20 mouse cellular contexts compared by ENCODE assay signal in the genomic region with DNA sequence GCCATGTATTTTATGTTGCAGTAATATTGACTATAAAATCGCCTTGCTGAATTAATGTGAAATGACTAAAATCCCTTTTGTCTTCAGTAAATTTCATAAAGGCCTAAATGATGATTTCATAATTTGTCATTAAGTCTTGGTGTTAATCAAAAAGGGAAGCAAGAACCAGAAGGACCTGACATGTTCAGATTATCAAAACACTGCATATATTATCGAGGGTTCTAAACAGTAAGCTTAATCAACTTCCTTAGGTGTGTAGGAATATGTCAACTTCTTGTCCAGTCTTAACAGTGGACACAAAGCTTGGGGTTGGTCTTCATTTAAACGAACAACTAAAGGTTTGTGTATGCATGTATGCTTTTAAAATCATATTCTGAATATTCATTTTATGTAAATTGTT. TPM values are rescaled to one million over a fixed set of nuclear protein-coding genes. Genes with fewer than 3 reads are reported as not detected.
"Had no signal": no experiment of that assay in that cellular context is flagged by ENCODE, and none has a peak within 500 bp of the region (broad histone marks: within the 10 kb centered on the region; RNA-seq: fewer than 3 reads in every experiment).

No protein-coding gene starts in this region.

- H3K4me2 ChIP-seq: neural tube, embryonic 12.5 days; neural tube, embryonic 13.5 days; neural tube, embryonic 15.5 days; stomach, embryonic 15.5 days had no signal

- DNase-seq: retina, postnatal 1 day; right cerebral cortex, adult 18-20 months; right cerebral cortex, postnatal 14 days; right cerebral cortex, postnatal 25 days; right cerebral cortex, postnatal 4 days; spleen, adult 18-20 months; thymus, adult 18-20 months; thymus, adult 2 months; thymus, postnatal 14 days; thymus, postnatal 25 days; thymus, postnatal 36 days; thymus, postnatal 4 days had no signal

- H3K9me3 ChIP-seq: neural tube, embryonic 12.5 days; neural tube, embryonic 13.5 days; neural tube, embryonic 15.5 days; stomach, embryonic 15.5 days had no signal

- H3K4me3 ChIP-seq: neural tube, embryonic 12.5 days; neural tube, embryonic 13.5 days; neural tube, embryonic 15.5 days; stomach, embryonic 15.5 days had no signal

- H3K36me3 ChIP-seq: neural tube, embryonic 15.5 days had no signal

- H3K27me3 ChIP-seq: neural tube, embryonic 12.5 days; neural tube, embryonic 13.5 days; neural tube, embryonic 15.5 days; stomach, embryonic 15.5 days had no signal

- H3K9ac ChIP-seq: neural tube, embryonic 12.5 days; neural tube, embryonic 13.5 days; neural tube, embryonic 15.5 days; stomach, embryonic 15.5 days had no signal

- H3K4me1 ChIP-seq: neural tube, embryonic 12.5 days; neural tube, embryonic 13.5 days; neural tube, embryonic 15.5 days; stomach, embryonic 15.5 days had no signal

- H3K27ac ChIP-seq: neural tube, embryonic 12.5 days; neural tube, embryonic 13.5 days; neural tube, embryonic 15.5 days; stomach, embryonic 15.5 days; stomach, postnatal 0 days had no signal

RNA-seq across cellular contexts. Expression of a gene that starts 59.9 kb away (rescaled TPM):
- total RNA-seq: neutrophil, adult 5-6 weeks had no signal
- polyA plus RNA-seq: small intestine, adult 2 months; spleen, adult 2 months had no signal
